In the genomic region with DNA sequence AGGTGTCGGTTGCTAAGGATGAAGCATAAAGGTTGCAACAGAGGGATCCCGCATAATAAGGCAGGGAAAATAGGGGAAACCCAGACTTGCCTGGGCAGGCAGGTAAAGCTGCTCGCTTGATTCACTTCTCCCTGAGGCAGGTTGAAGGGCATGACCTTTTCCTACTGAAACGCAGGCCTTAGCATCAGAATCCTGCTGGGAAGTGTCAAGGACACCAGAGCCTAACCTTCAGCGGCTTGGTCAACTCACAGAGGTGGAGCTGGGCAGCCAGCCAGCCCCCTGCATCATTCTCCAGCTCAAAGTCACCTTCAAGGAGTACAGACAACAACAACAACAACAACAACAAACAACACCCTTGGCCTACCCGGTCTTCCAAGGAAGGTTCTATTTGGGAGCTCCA, we compare ENCODE assay signal across 14 mouse cellular contexts. TPM values are rescaled to one million over a fixed set of nuclear protein-coding genes. Genes with fewer than 3 reads are reported as not detected.
A peak's percentile ranks its signal among the peaks of the same experiment; 100 is the strongest.
DNase-seq lines count a peak whose midpoint lies in the region.
"Had no signal": no experiment of that assay in that cellular context is flagged by ENCODE, and none has a peak within 500 bp of the region (broad histone marks: within the 10 kb centered on the region; RNA-seq: fewer than 3 reads in every experiment).

No protein-coding gene starts in this region.

- peak; percentile 35 to 84 for DNase-seq in adrenal gland, adult (ENCODE audit: inconsistent age in 2 of 2, low spot score in 1 of 2)
- no peak for DNase-seq in adrenal gland, postnatal 4 days (ENCODE audit: low spot score in 2 of 2)
- peak; percentile 76 for DNase-seq in ES-CJ7 (ENCODE audit: low read depth, low spot score)
- DNase-seq in adrenal gland, adult 8-10 months = peak; percentile 37
- DNase-seq in adrenal gland, postnatal 36 days = peak; percentile 45 to 70
- no peak for DNase-seq in lung, postnatal 4 days
- DNase-seq in neural tube, embryonic 10.5 days (ENCODE audit: extremely low spot score, low spot score) = no peak
- DNase-seq: B cell, adult 2 months; cerebellum, adult 11 months; cerebellum, adult 8-10 months; cerebellum, postnatal 14 days; gastrocnemius, postnatal 10 days; heart, adult 2 months; heart, postnatal 14 days had no signal

RNA-seq across cellular contexts. Expression of gene Laptm4a, which starts 52.8 kb away (rescaled TPM):
- 100 to 1,000 TPM; 462 to 510 TPM for total RNA-seq in adrenal gland, postnatal 4 days (2021)
- total RNA-seq in adrenal gland, adult 8-10 months (2022) = 100 to 1,000 TPM; 509 to 681 (median 626) TPM
- 100 to 1,000 TPM; 580 to 600 TPM for total RNA-seq in adrenal gland, postnatal 36 days (2021)

Comparison
In these comparisons a context has a peak if more than half of its experiments do, and no peak if none do; other contexts are left out.
1. DNase-seq: peak in adrenal gland, adult (2 of 2), ES-CJ7 (single experiment), adrenal gland, adult 8-10 months (single experiment) and adrenal gland, postnatal 36 days (2 of 2); none in adrenal gland, postnatal 4 days (0 of 2), lung, postnatal 4 days (0 of 2) and neural tube, embryonic 10.5 days (single experiment).